In genomic region chr3:159885271-159885670, GRCm38 (mm10) we compare ENCODE assay signal across 10 mouse cellular contexts. TPM values are rescaled to one million over a fixed set of nuclear protein-coding genes. Genes with fewer than 3 reads are reported as not detected.
DNase-seq lines count a peak whose midpoint lies in the region; TF ChIP-seq lines count a peak whose summit lies in the region.
"Had no signal": no experiment of that assay in that cellular context is flagged by ENCODE, and none has a peak within 500 bp of the region (broad histone marks: within the 10 kb centered on the region; RNA-seq: fewer than 3 reads in every experiment).

No protein-coding gene starts in this region.

- DNase-seq in retina, adult 2 months (ENCODE audit: low read depth, low spot score): peak; percentile 11
- DNase-seq in retina, embryonic 14.5 days (ENCODE audit: low spot score): no peak
- peak; percentile 84 to 90 for DNase-seq in frontal cortex, adult 2 months (ENCODE audit: extremely low spot score in 1 of 2, low spot score in 1 of 2)
- peak; percentile 73 for DNase-seq in heart, postnatal 25 days (ENCODE audit: low spot score)
- DNase-seq in large intestine, adult 2 months (ENCODE audit: low read depth, low spot score): peak; percentile 94
- peak; percentile 70 for DNase-seq in lung, adult 2 months
- DNase-seq in B cell, adult 2 months: no peak

- TF ChIP-seq POLR2A in lung, adult 2 months (IDR thresholded peaks at IDR 0.05; ENCODE audit: borderline replicate concordance, extremely low read depth, low read depth, low read length): no peak
- no peak for TF ChIP-seq POLR2A in olfactory bulb, adult 2 months (IDR thresholded peaks at IDR 0.05; ENCODE audit: insufficient read depth, low read depth, low read length)

- TF ChIP-seq CTCF in lung, adult 2 months (IDR thresholded peaks at IDR 0.05; ENCODE audit: insufficient read depth, low read length): no peak
- TF ChIP-seq CTCF in olfactory bulb, adult 2 months (IDR thresholded peaks at IDR 0.05; ENCODE audit: insufficient read depth, low read depth, low read length): no peak

- intact Hi-C loops in heart, postnatal 25 days (cut with DNase I): no loop called here

- WGBS in large intestine, adult 2 months: 0% methylated on average over 3 of the region's 3 CpGs
- WGBS in lung, adult 2 months: 22% methylated on average over 3 of the region's 3 CpGs
- whole genome bisulfite sequencing in olfactory bulb, adult 2 months: 4% methylated on average over 3 of the region's 3 CpGs

- peak overlapping the region; percentile 91 for H3K27ac ChIP-seq in olfactory bulb, adult 2 months (ENCODE audit: insufficient read depth, low read depth, low read length)
- H3K27ac ChIP-seq: liver, embryonic 15.5 days had no signal

- H3K4me1 ChIP-seq in lung, adult 2 months (ENCODE audit: control insufficient read depth, insufficient read depth, low read length): peaks cover 4% of the 10 kb centered on the region; the same call in 1 of the 2 replicates
- peaks cover 2% of the 10 kb centered on the region; the same call in 1 of the 2 replicates for H3K4me1 ChIP-seq in olfactory bulb, adult 2 months (ENCODE audit: control insufficient read depth, insufficient read depth, low read length)
- H3K4me1 ChIP-seq: liver, embryonic 15.5 days had no signal

- no peak overlapping the region for H3K4me3 ChIP-seq in lung, adult 2 months (replicated peaks; ENCODE audit: extremely low read depth, low read depth, low read length)
- no peak overlapping the region for H3K4me3 ChIP-seq in olfactory bulb, adult 2 months (ENCODE audit: insufficient read depth, low read depth, low read length)
- H3K4me3 ChIP-seq: liver, embryonic 15.5 days had no signal

RNA-seq across cellular contexts. Expression of gene Wls, which starts 45.8 kb away (rescaled TPM):
- 43.3 and 49.8 TPM in 2 replicates for polyA plus RNA-seq in frontal cortex, adult 2 months (2012; rRNA removed)
- 10 to 100 TPM; 49.4 to 50.4 TPM for total RNA-seq in heart, postnatal 25 days (2021)
- 14.5 and 20.6 TPM in 2 replicates for polyA plus RNA-seq in large intestine, adult 2 months (2012; rRNA removed)
- 31.3 and 56.4 TPM in 2 replicates for polyA plus RNA-seq in lung, adult 2 months (2012; rRNA removed)
- polyA plus RNA-seq in olfactory bulb, adult 2 months (2012; ENCODE audit: insufficient read depth, insufficient read length, low replicate concordance, missing spikeins): not detected in 2 replicates
- total RNA-seq: CH12.LX had no signal

Comparison
In these comparisons a context has a peak if more than half of its experiments do, and no peak if none do; other contexts are left out.
1. DNase-seq: peak in retina, adult 2 months (single experiment), frontal cortex, adult 2 months (2 of 2), heart, postnatal 25 days (single experiment), large intestine, adult 2 months (single experiment) and lung, adult 2 months (single experiment); none in retina, embryonic 14.5 days (single experiment) and B cell, adult 2 months (0 of 2).